Mouse (Mus musculus) liver, adult 2 months (tissue): ENCODE measurements around the gene Pth. TPM values are rescaled to one million over a fixed set of nuclear protein-coding genes. Genes with fewer than 3 reads are reported as not detected.

Experiments
- DNase-seq: peaks from one replicate; pipeline ENCODE4 v3.0.0-alpha.2; 2011; ENCODE audit warnings: low read depth, low spot score; ENCODE audit errors: extremely low read depth
- H3K27ac ChIP-seq: fragments of 200-500 bp; replicated peaks from 2 replicates; pipeline ENCODE4 v1.5.1; 2012; ENCODE audit warnings: low read depth, mild to moderate bottlenecking, control low read depth, inconsistent platforms, low read length; ENCODE audit not compliant: insufficient read depth
- H3K27me3 ChIP-seq: fragments of 200-500 bp; 2 replicates; pipeline ENCODE4 v1.6.1; 2012; ENCODE audit warnings: mild to moderate bottlenecking, moderate library complexity, low read length, inconsistent platforms; ENCODE audit not compliant: control insufficient read depth, insufficient read depth
- H3K36me3 ChIP-seq: fragments of 200-500 bp; 2 replicates; pipeline ENCODE4 v1.6.1; 2012; ENCODE audit warnings: low read length, inconsistent platforms; ENCODE audit not compliant: control insufficient read depth, insufficient read depth
- H3K4me1 ChIP-seq: fragments of 200-500 bp; 2 replicates; pipeline ENCODE4 v1.6.1; 2011; ENCODE audit warnings: low read length; ENCODE audit not compliant: control insufficient read depth, insufficient read depth
- H3K4me3 ChIP-seq: fragments of 200-500 bp; 2 replicates; pipeline ENCODE4 v1.5.1; 2011; ENCODE audit warnings: low read depth, mild to moderate bottlenecking, control low read depth, low read length, moderate library complexity; ENCODE audit not compliant: insufficient read depth
- H3K79me2 ChIP-seq: fragments of 200-500 bp; 2 replicates; pipeline ENCODE4 v1.6.1; 2012; ENCODE audit warnings: inconsistent platforms, mild to moderate bottlenecking, low read length, moderate library complexity; ENCODE audit not compliant: control insufficient read depth, insufficient read depth
- H3K9ac ChIP-seq: fragments of 200-500 bp; 2 replicates; pipeline ENCODE4 v1.6.1; 2012; ENCODE audit warnings: low read depth, mild to moderate bottlenecking, control low read depth, inconsistent platforms, low read length
- CTCF ChIP-seq: fragments of 200-500 bp; IDR thresholded peaks from 2 replicates; pipeline ENCODE4 v1.5.1; 2011; ENCODE audit warnings: low read depth, low read length, control low read depth
- POLR2A ChIP-seq: fragments of 200-500 bp; IDR thresholded peaks from 2 replicates; pipeline ENCODE4 v1.6.1; 2011; ENCODE audit warnings: low read length, control low read depth; ENCODE audit not compliant: insufficient read depth; ENCODE audit errors: extremely low read depth
- WGBS: fragments of 180-500 bp; shearing (Covaris S2); methylation state at CpG from one replicate; pipeline ENCODE4 v1.1.7; 2018; 5-methylcytosine and 5-hydroxymethylcytosine counted together
- polyA plus RNA-seq: library from polyadenylated mRNA; depleted of rRNA; stranded (reverse); fragments of >200 nt; gene quantifications from 2 replicates; pipeline ENCODE4 v1.2.3, GENCODE M21; 2012; rRNA removed
- total RNA-seq: library from RNA; depleted of rRNA; stranded (reverse); fragments of >200 nt; gene quantifications from 2 replicates; pipeline ENCODE4 v1.2.3, GENCODE M21; 2014; rRNA removed

The Pth gene
- total RNA-seq (not detected in 2 replicates), polyA plus RNA-seq (not detected in 2 replicates)

GRCm38 (mm10) chr7:113388470-113388869 lies at the start of gene Pth:
Pth (minus strand) TSS chr7:113388570.
- Histone ChIP-seq H3K27ac (no peak within 1 kb of the TSS), H3K27me3 (no peaks in the 10 kb centered on the region), H3K4me1 (no peaks in the 10 kb centered on the region), H3K9ac (no peak within 1 kb of the TSS), H3K36me3 (no peaks in the 10 kb centered on the region), H3K79me2 (no peaks in the 10 kb centered on the region), H3K4me3 (no peak within 1 kb of the TSS)
- TF ChIP-seq CTCF (no peak), POLR2A (no peak)
- DNase-seq, result no peak
- WGBS, result 86% methylated on average over 2 of the region's 2 CpGs

DNA sequence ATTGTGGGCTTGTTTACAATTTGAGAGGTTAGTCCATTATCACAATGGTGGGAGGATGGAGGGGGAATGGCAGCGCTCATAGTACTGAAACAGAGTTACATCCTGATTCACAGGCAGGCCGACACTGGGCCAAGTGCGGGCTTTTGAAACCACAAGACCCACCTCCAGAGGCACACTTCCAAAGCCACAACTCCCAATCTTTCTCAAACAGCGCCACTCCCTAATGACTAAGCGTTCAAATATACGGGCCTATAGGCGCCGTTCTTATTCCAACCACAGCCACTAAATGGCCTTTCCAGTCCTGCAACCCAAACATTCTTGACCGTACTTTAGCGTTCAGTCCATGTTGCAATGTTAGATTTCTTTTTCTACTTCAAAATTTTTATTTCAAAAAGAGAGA lies 47.9 kb upstream of the Pth start:
- Histone ChIP-seq H3K27ac (no peak overlapping the region), H3K79me2 (no peaks in the 10 kb centered on the region), H3K4me1 (no peaks in the 10 kb centered on the region), H3K9ac (no peak overlapping the region), H3K27me3 (no peaks in the 10 kb centered on the region), H3K36me3 (no peaks in the 10 kb centered on the region), H3K4me3 (no peak overlapping the region)
- 81% methylated on average over 10 of the region's 10 CpGs for WGBS
- no peak for DNase-seq
- no peak for TF ChIP-seq POLR2A
- no peak for TF ChIP-seq CTCF

DNA sequence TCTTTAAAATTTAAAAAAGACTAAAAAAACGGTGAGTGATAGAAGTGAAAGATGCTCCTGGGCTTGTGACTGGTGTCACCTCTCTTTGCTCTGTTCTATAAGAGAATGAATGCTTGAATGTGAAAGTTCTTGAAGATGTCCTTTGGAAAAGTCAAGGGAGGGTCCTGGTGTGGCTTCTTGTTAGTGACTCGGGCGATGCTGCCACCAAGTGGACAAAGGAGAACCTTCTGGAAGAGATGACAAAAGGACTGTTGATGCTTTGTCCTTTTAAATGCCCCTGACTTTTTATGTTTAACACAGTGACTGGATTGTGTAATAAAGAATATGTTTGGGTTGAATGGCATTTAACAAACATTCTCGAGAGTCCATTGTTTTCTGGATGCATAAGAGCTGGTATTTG lies 45.9 kb upstream of the Pth start:
- Histone ChIP-seq H3K79me2 (no peaks in the 10 kb centered on the region), H3K9ac (no peak overlapping the region), H3K36me3 (no peaks in the 10 kb centered on the region), H3K4me1 (no peaks in the 10 kb centered on the region), H3K4me3 (no peak overlapping the region), H3K27me3 (no peaks in the 10 kb centered on the region), H3K27ac (no peak overlapping the region)
- no peak for TF ChIP-seq POLR2A
- peak; percentile 32; the same call in 1 of the 2 replicates for TF ChIP-seq CTCF
- peak; percentile 7 for DNase-seq
- 13% methylated on average over 4 of the region's 4 CpGs for WGBS

DNA sequence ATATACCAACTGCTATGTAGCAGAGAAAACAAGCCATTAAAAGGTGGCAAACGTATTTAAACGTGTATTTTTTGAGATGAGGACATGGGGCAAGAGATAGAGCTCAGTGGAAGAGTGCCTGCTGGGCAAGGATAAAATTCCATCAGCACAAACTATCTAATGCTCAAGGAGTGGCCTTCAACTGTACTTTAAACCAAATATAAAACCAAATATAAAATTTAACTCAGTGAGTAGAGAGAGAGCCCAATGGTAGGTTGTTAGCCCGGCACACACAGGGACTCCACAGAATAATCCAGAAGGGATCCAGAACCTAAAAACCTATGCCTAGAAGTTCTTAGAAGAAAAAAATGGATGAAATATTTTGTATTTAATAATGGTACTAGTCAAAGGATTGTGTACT lies 45.1 kb upstream of the Pth start:
- Histone ChIP-seq H3K79me2 (no peaks in the 10 kb centered on the region), H3K27me3 (no peaks in the 10 kb centered on the region), H3K9ac (no peak overlapping the region), H3K4me3 (no peak overlapping the region), H3K27ac (no peak overlapping the region), H3K36me3 (no peaks in the 10 kb centered on the region), H3K4me1 (no peaks in the 10 kb centered on the region)
- TF ChIP-seq POLR2A (no peak), CTCF (no peak)
- no peak for DNase-seq
- WGBS, result 72% methylated on average over 3 of the region's 3 CpGs

DNA sequence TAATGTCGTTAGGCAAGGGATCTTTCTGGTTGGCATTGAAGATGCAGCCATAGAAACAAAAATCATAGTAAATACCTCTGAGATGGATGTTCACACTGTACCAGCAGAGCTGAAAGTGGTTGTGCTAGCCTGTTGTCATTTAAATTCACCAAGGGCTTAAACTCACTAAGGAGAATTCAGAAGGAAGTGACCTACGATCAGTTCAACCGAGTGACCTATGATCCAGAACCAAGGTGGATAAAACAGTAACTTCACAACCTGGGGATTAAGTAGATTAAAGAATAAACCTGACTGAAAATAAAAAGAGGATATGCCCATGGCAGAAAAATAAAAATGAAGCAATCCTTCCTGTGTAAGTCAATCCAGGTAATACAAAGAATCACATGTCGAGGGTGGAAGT lies 44.5 kb upstream of the Pth start:
- Histone ChIP-seq H3K4me1 (no peaks in the 10 kb centered on the region), H3K9ac (no peak overlapping the region), H3K27me3 (no peaks in the 10 kb centered on the region), H3K36me3 (no peaks in the 10 kb centered on the region), H3K27ac (no peak overlapping the region), H3K79me2 (no peaks in the 10 kb centered on the region), H3K4me3 (no peak overlapping the region)
- TF ChIP-seq POLR2A, result no peak
- TF ChIP-seq CTCF, result no peak
- WGBS, result 66% methylated on average over 4 of the region's 4 CpGs
- no peak for DNase-seq

DNA sequence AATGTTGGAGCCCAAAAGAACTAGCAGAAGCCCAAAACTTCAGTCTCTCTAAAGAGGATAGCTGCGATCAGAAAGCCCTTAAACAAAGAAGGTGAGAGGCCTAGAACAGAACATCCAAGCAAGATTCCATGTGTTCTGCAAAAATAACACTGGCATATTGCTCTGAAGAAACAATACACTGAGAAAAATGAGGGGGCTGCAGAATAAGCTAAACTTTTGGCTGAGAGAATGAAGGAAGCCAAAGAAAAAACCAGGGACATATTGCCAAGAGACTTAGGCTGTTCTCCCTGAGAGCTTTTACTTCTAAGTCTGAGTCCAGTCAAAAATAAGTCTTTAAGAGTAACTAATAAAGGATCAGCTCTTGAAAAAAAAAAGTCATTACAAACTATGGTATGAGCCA lies 32.4 kb upstream of the Pth start:
- 90% methylated on average over 1 of the region's 1 CpGs for WGBS
- H3K27ac ChIP-seq, result no peak overlapping the region
- TF ChIP-seq POLR2A (no peak), CTCF (no peak)
- no peaks in the 10 kb centered on the region for H3K79me2 ChIP-seq
- H3K9ac ChIP-seq, result no peak overlapping the region
- DNase-seq, result no peak
- no peak overlapping the region for H3K4me3 ChIP-seq
- H3K36me3 ChIP-seq, result no peaks in the 10 kb centered on the region
- H3K27me3 ChIP-seq, result no peaks in the 10 kb centered on the region
- H3K4me1 ChIP-seq, result no peaks in the 10 kb centered on the region
